Mouse (Mus musculus) cortical plate, adult 2 months (tissue): ENCODE data around the gene Tmcc3. TPM values are rescaled to one million over a fixed set of nuclear protein-coding genes. Genes with fewer than 3 reads are reported as not detected.

Source experiments
- H3K27ac ChIP-seq: fragments of 200-500 bp; 2 replicates; pipeline ENCODE4 v1.5.1; 2012; ENCODE audit warnings: low read length, control low read depth, inconsistent platforms; ENCODE audit not compliant: insufficient read depth
- H3K4me1 ChIP-seq: fragments of 200-500 bp; 2 replicates; pipeline ENCODE4 v1.6.1; 2011; ENCODE audit warnings: low read length; ENCODE audit not compliant: control insufficient read depth, insufficient read depth
- H3K4me3 ChIP-seq: fragments of 200-500 bp; 2 replicates; pipeline ENCODE4 v1.5.1; 2011; ENCODE audit warnings: mild to moderate bottlenecking, low read length, control low read depth; ENCODE audit not compliant: insufficient read depth
- CTCF ChIP-seq: fragments of 200-500 bp; IDR thresholded peaks from 2 replicates; pipeline ENCODE4 v1.5.1; 2011; ENCODE audit warnings: mild to moderate bottlenecking, control low read depth, low read length; ENCODE audit not compliant: insufficient read depth; ENCODE audit errors: extremely low read depth
- POLR2A ChIP-seq: fragments of 200-500 bp; IDR thresholded peaks from 2 replicates; pipeline ENCODE4 v1.6.1; 2011; ENCODE audit warnings: mild to moderate bottlenecking, low read length, control low read depth; ENCODE audit not compliant: insufficient read depth; ENCODE audit errors: extremely low read depth
- polyA plus RNA-seq: library from polyadenylated mRNA; depleted of rRNA; stranded (reverse); fragments of >200 nt; gene quantifications from 2 replicates; pipeline ENCODE4 v1.2.3, GENCODE M21; 2012

Tmcc3 gene
- polyA plus RNA-seq, 1 experiment = 28.5 TPM

DNA sequence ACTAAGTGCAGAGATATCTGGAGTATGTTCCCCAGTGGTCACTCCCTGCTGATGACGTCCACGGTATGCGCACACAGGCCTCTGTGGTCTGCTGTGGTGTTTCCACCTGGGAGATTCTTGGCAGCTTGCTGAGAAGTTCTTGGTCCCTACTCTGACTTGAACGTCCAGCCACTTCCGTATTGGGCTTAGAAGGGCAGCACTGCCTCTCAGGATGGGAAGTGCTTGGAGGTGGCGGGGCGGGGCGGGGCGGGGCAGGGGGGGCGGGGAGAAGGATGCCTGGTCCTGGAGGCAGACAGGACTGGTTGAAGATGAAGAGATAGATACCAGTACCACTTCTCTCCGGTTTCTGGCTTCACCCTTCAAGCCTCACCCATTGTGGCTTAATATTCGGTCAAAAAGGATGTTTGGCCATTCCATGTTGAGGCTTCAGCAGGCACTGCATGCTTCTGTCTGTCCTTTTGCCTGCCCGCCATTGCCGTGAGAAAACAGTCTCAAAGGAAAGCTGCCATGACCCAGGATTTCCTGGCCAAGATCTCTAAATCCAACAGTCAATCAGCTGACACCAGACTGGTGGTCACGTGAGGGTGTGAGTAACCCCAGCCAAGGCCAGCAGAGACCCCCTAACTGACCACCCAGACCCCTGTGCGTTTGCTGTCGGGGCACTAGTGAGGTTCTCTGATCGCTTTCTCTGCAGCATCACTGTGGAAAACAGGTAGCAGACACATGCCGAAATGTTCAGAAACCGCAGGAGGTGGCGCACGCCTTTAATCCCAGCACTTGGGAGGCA lies 33.1 kb downstream of the Tmcc3 start:
- Histone ChIP-seq H3K4me1 (no peaks in the 10 kb centered on the region), H3K27ac (no peak overlapping the region), H3K4me3 (no peak overlapping the region)
- TF ChIP-seq CTCF (no peak), POLR2A (no peak)

GRCm38 (mm10) chr10:94345509-94346252 lies 33.9 kb downstream of the Tmcc3 start:
- Histone ChIP-seq H3K4me1 (no peaks in the 10 kb centered on the region), H3K27ac (no peak overlapping the region), H3K4me3 (no peak overlapping the region)
- TF ChIP-seq CTCF (no peak), POLR2A (no peak)

GRCm38 (mm10) chr10:94346596-94346995 lies 34.8 kb downstream of the Tmcc3 start:
- Histone ChIP-seq H3K4me1 (peaks cover 2% of the 10 kb centered on the region; the same call in 1 of the 2 replicates), H3K4me3 (no peak overlapping the region), H3K27ac (no peak overlapping the region)
- TF ChIP-seq CTCF (no peak), POLR2A (no peak)

DNA sequence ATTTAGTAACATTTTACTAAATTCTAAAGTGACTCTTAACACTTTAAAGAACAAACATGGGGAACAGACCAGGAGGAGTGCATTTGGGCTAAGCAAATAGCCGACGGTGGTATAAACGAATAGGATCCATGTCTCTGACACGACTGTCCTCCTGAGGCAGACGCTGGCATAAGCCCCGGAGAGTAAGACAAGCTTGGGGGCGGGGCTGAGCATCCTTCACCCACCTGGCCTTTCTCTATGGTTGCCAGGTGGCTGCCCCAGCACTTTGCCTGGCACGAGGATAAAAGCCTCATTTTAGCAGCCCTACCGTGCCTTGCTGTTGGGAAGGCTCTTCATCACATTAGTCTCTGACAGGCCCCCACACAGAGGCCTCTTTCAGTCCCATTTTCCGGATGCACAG lies 35.5 kb downstream of the Tmcc3 start:
- H3K27ac ChIP-seq = no peak overlapping the region
- H3K4me3 ChIP-seq = no peak overlapping the region
- no peak for TF ChIP-seq POLR2A
- no peak for TF ChIP-seq CTCF
- H3K4me1 ChIP-seq = peaks cover 2% of the 10 kb centered on the region; the same call in 1 of the 2 replicates

DNA sequence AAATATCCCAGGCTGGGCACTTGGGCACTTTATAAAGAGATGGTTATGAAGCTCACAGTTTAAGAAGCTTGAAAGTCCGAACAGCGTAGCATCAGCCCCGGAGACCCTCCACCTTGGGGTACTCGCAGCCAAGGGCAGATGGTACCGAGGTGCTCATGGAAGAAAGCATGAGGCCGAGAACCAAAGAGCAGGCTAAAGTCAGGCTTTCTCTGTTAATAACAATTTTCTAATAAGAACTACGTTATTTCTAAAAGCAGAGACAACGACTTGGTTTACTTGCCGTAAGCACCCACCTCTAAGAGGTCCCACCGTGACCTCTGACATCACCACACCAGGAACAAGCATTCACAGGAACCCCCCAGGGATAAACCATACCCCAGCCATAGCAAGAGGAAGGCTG lies 36.2 kb downstream of the Tmcc3 start:
- TF ChIP-seq POLR2A (no peak), CTCF (no peak)
- Histone ChIP-seq H3K4me1 (peaks cover 2% of the 10 kb centered on the region; the same call in 1 of the 2 replicates), H3K27ac (no peak overlapping the region), H3K4me3 (no peak overlapping the region)

GRCm38 (mm10) chr10:94350207-94350606 lies 38.5 kb downstream of the Tmcc3 start:
- TF ChIP-seq POLR2A (no peak), CTCF (no peak)
- Histone ChIP-seq H3K4me1 (peaks cover 2% of the 10 kb centered on the region; the same call in 1 of the 2 replicates), H3K27ac (no peak overlapping the region), H3K4me3 (no peak overlapping the region)

DNA sequence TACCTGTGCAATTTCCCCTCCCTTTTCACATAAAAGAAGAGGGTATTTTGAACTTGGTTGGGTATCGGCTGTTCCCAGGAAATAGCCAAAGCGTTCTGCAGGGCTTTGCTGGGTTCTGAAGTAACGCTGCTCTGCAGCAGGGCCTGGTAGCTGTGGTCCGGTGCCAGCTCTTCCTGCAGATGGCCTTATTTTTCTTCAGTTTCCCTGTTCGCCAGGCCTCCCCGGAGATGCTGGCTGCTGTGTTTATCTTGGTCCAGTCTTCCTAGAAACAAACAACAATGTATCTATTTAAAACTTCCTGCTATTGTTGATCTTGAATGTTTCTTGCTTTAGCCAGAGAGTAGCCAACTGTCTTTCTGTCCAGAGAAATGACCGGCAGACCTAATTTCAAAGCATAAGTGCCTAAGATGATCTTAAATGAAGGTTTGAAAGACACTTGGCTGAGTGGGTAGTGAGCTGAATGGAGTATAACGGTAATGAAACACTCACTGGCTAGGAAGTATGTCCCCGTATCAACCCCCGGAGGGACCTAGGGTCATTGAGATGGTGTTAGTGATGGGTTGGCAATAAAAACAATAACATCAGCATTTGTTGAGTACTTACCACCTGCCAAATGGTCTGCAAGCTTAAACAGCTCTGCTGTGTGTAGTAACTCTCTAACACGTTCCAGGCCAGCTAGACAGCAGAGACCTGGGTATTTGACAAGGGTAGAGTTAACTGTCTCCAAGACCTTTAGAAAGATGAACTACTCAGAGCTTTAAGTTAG lies 39.3 kb downstream of the Tmcc3 start:
- no peak for TF ChIP-seq CTCF
- TF ChIP-seq POLR2A = no peak
- Histone ChIP-seq H3K4me3 (no peak overlapping the region), H3K27ac (no peak overlapping the region), H3K4me1 (peaks cover 2% of the 10 kb centered on the region; the same call in 1 of the 2 replicates)

- no peak for TF ChIP-seq POLR2A
- Histone ChIP-seq H3K4me3 (no peak overlapping the region), H3K27ac (no peak overlapping the region), H3K4me1 (peaks cover 2% of the 10 kb centered on the region; the same call in 1 of the 2 replicates)
These were observed 40.6 kb downstream of the Tmcc3 start for GRCm38 (mm10) chr10:94352172-94352876.
